Mouse (Mus musculus) cerebellum, adult 2 months (tissue): ENCODE data around the gene Gm10031.

Experiments
- CTCF ChIP-seq: fragments of 200-500 bp; IDR thresholded peaks from 2 replicates; pipeline ENCODE4 v1.5.1; 2011; ENCODE audit warnings: low read depth, mild to moderate bottlenecking, control low read depth, low read length, moderate library complexity, borderline replicate concordance; ENCODE audit not compliant: insufficient read depth
- POLR2A ChIP-seq: fragments of 200-500 bp; IDR thresholded peaks from 2 replicates; pipeline ENCODE4 v1.6.1; 2011; ENCODE audit warnings: low read length, control low read depth, borderline replicate concordance; ENCODE audit not compliant: insufficient read depth

DNA sequence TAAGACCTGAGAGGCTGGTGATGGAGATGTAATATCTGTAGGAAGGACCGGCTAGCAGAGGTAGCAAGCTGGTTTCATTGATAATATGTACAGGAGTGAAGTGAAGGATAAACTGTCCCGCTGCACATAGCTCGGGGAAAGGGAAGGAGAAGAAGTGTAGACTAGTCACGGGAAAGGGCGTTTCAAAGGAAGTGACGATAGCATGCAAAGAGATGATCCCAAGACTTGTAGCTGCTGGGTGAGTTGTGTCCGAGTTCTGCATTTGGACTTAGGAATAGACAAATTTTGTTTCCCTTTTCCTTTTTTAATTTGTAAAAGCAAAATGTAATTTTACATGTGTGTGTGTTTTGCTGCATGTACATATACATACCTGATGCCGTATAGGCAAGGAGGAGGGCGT lies 36.7 kb downstream of the Gm10031 start:
- TF ChIP-seq CTCF, result no peak
- no peak for TF ChIP-seq POLR2A
